Mouse (Mus musculus): ENCODE data around the gene Zfp282.

- TF ChIP-seq GATA1 (IDR thresholded peaks at IDR 0.05; ENCODE audit: low read length) (no peak), TAL1 (IDR thresholded peaks at IDR 0.05; ENCODE audit: low read length) (no peak)
These were observed 28.1 kb downstream of the Zfp282 start for GRCm38 (mm10) chr6:47904917-47905695.
